Mouse (Mus musculus) heart, postnatal 14 days (tissue): Measurements from ENCODE around the gene Phactr3. TPM values are rescaled to one million over a fixed set of nuclear protein-coding genes. Genes with fewer than 3 reads are reported as not detected.
"Not testable (repeated sequence)": the region's sequence is repeated elsewhere in the genome, so short reads cannot be mapped to it uniquely, and the experiment has no call there.

Experiments
- DNase-seq, 2 experiments: peaks; one replicate each; pipeline ENCODE4 v3.0.0; 2021 to 2022
- intact Hi-C: fragments of 180-260 bp; cut with DNase I; formaldehyde crosslinking; loops from one replicate; pipeline ENCODE4 v1.15.1; 2025
- long read RNA-seq, 2 experiments: library from polyadenylated mRNA; stranded (forward); transcript quantifications; one replicate each; pipeline ENCODE4 v2.0.0; 2021
- total RNA-seq, 2 experiments: library from RNA; stranded (reverse); gene quantifications; 2 replicates each; pipeline ENCODE4 v1.2.3; 2021

Phactr3 gene
- total RNA-seq = 1 to 10 TPM; 1.2 to 1.4 TPM
- long read RNA-seq, experiment 1, partial matches to known transcripts = 1 of 2 reads
- long read RNA-seq, experiment 1, other reads (novel, unspliced or antisense) = 0 of 2 reads
- long read RNA-seq, experiment 2, partial matches to known transcripts = 2 of 2 reads
- long read RNA-seq, experiment 2, other reads (novel, unspliced or antisense) = 0 of 2 reads

DNA sequence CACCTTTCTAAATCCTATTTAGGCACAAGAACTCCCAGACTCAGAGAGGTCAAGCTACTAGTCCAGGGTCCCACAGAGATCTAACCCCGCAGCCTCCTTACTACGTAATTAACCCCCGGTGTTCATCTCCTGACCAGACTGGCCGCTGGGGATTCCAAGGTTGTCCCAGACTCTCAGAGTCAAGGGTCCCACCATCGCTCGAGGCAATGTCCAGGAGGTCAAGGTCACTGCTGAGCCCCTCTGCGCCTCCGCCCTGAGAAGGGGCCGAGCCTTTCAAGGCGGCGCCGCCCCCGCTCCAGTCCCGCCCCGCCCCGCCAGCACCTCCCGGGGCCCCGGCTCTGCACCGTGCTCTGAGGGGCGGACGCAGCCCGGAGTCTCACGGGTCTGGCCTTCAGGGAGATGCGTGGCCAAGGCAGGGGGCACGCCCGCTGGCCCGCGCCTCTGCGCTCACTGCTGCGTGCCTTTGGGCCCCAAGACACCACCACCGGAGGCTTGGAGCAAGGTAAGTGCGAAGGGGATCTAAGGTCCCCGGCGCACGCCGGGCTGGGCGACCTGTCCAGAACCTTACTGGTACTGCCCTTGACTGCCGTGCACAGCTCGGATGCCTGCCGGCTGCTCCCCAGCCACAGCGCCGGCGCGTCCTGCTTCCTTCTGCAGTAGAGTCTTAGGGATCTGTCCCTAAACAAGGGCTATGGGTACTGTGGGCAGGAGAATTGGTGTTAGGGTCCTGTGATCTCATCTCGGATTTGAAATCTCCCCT, at the start of gene Phactr3:
TSS of gene Phactr3 (plus strand) at position 175 of the 760 bp plus-strand sequence.
- intact Hi-C loops = no loop called here
- DNase-seq = no peak

- DNase-seq, intact Hi-C loops: not testable (repeated sequence)
These were observed 40.5 kb upstream of the Phactr3 start, which contains the start of gene Zfp931 for GRCm38 (mm10) chr2:178078166-178078717. TSS of gene Zfp931 (minus strand) at chr2:178078476.

GRCm38 (mm10) chr2:178089586-178089985, 29.2 kb upstream of the Phactr3 start:
- DNase-seq = no peak
- intact Hi-C loops = no loop called here

DNA sequence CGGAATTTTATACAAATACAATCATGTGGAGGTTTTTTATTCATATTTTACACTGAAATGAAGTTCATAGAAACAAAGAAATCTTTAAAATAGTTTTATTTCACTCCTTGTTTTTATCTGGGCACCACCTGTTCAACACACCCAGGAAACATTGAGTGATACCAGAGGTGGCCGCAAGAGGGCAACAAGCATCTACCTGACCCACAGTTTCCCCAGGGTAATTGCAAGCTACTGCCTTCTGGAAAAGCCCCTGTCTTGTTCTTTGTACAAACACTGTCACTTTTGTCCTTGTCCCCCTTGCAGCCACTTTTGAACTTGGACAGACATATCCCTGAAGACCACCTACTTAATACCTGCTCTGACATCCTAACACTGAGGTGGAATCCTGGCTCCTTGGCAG, 20.8 kb upstream of the Phactr3 start:
- intact Hi-C loops = loop anchor here (2.0 kb wide), 1 partner anchor 241 kb away; no protein-coding TSS in a partner anchor
- peak; percentile 26 to 48 for DNase-seq

GRCm38 (mm10) chr2:178101957-178102356, 16.8 kb upstream of the Phactr3 start:
- DNase-seq = peak; percentile 22 to 64
- intact Hi-C loops = no loop called here

- intact Hi-C loops = no loop called here
- DNase-seq = peak; percentile 37 to 53
These were observed 829 bp upstream of the Phactr3 start for GRCm38 (mm10) chr2:178117946-178118345.

DNA sequence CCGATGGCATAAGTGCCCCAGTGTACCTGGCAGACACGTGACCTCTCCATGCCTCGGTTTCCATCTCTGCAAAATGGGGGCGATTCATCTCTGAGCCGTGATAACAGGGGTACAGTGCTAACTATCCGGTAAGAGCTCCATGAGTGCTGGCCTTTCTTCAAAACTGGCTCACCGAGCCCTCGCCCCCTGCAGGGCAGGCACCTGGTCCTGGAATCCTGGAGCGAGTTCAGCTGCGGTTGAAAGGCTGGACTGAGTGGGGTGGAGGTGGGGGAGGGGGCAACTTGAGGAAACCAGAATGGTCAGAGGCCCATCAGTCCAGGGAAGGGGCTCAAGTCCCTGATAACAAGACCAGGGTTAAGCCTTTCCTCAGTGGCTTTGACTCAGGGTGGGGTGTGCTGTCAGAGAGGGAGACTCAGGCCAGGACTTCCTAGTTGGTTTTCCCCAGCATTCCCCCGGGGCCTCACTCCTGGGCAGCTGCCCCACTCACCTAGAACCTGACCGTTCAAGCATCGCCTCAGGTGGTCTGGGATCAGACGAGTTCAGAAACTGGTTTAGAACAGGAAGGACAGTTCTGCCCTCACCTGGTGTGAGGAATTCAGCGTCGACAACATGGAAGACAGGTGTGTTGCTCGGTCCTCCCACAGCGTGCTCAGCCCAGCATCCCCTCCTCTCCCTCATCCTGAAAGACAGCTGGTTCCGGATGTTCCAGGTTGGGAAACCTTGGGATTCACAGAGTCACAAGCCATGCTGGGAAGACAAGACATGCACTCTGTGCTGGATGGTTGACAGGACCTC, 983 bp downstream of the Phactr3 start:
- DNase-seq = no peak
- intact Hi-C loops = no loop called here

- intact Hi-C loops = no loop called here
- no peak for DNase-seq
These were observed 1.5 kb downstream of the Phactr3 start for GRCm38 (mm10) chr2:178120356-178120645.

GRCm38 (mm10) chr2:178120651-178121374, 2.0 kb downstream of the Phactr3 start:
- intact Hi-C loops = no loop called here
- DNase-seq = no peak

DNA sequence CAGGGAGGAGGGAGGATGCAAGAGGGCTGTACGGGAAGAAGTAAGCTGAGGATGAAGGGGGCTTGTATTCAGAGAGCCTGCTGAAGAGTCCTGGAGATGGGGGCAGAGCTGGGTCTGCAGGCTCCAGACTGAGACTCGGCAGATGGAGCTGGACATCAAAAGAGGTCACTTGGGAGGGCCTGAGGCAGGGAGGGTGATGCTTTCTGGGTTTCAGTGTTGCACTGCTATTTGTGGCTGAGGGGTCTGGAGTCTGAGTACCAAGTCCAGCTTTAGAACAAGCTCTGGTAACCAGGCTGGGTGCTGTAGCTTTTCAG, 2.6 kb downstream of the Phactr3 start:
- no peak for DNase-seq
- intact Hi-C loops = no loop called here

DNA sequence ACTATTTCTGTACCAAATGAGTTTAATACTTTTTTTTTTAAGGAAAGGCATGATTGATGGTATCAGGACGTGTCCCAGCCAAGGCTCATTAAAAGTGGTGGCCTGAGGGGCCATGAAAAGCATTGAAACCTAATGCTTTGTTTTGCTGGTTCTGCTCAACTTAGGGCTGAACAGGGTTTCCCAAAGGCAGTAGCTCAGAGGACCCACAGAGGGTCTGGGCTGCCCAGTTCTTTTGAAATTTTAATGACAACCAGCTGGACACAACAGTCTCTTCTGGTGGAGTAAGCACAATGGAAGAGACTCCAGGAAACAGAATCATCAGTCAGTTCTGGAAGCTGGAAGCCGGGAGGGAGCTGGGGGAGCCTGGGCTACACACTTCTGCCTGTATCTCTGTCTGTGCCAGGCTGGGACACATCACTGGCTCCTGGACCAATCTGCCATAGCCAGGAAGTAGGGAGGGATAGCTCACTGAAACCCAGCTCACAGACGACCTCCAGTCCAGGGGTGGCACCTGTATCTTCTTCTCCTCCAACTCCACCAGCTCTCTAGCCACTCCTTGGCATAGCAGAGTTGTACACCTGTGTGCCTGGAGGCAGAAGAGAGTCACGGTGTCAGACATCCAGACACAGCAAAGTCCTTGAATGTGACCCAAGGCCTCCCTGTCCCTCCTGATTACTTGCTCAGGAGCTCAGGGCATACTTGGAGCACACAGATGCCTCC, 3.3 kb downstream of the Phactr3 start:
- DNase-seq = no peak
- intact Hi-C loops = no loop called here

DNA sequence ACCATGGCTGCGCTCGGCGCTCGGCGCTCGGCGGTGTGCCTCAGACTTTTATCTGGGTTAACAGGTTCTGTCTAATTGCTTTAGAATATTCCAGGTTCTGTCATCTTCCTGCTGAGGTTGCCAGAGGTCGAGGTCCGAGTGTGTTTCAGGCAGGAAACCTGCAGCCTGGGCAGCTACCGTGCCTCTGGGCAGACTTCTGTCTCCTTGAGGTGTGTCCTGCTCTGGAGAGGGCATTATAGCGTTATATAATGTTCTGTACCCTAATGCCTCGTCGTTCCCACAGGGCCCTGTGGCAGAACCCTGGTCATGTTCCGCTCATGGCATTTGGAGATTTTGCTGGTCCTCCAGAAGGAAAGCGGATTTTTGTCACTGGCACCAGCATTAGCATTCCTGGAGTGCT, 4.7 kb downstream of the Phactr3 start:
- intact Hi-C loops = no loop called here
- DNase-seq = no peak

- intact Hi-C loops = no loop called here
- DNase-seq = no peak
These were observed 6.7 kb downstream of the Phactr3 start for GRCm38 (mm10) chr2:178125427-178125826.

DNA sequence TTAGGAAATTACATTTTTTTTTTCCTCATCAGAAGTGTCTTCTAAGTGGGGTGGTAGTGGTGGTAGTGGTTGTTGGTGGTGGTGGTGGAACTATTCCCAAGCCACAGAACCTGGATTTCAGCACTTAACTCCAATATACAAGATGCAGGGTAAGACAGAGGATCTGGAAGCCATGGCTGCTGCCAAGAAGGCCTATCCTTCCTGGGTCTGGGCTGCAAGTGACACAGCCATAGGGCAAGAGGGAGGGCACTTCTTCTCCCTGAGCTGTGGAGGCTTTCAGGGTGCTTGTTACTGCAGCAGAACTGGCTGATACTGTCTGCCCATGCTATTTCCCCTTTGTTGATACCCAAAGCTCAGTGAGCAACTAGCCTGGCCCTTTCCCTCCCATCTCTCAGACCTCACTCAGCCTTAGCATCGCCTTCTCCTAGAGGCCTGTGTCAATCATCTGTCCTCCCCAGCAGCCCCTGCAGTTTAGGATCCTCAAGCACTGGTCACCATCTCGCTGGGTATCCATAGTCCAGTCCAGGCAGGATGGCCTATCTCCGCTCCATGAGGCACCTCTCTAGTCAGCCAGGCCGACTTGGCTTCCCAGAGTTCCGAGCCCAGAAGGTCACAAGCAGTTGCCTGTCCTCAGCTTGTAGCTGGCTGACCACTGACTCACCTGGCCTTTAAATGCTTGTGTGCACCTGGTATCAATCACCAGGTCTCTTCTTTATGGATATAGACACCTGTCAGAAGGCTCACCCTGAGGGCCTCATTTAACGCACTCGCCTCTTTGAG, 7.5 kb downstream of the Phactr3 start:
- intact Hi-C loops = no loop called here
- no peak for DNase-seq

- intact Hi-C loops = no loop called here
- no peak for DNase-seq
These were observed 9.8 kb downstream of the Phactr3 start for GRCm38 (mm10) chr2:178128594-178128993.

DNA sequence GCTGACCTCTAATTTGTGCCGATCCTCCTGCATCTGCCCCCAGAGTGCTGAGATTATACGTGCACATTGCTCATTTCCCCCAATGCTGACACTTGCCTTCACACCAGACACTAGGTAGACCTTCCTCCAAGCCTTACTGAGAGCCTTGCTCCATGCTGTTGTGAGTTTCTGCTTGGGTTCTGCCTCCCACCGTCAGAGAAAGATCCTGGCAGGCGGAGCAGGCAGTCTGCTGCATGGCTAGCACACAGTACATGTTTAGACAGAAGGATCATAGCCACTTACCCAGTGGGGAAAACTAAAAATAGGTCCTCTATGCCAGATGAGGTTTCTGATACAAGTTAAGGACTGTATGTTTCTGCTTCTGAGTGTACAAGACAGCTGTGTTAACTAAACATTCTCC, 10.4 kb downstream of the Phactr3 start:
- intact Hi-C loops = no loop called here
- DNase-seq = no peak

DNA sequence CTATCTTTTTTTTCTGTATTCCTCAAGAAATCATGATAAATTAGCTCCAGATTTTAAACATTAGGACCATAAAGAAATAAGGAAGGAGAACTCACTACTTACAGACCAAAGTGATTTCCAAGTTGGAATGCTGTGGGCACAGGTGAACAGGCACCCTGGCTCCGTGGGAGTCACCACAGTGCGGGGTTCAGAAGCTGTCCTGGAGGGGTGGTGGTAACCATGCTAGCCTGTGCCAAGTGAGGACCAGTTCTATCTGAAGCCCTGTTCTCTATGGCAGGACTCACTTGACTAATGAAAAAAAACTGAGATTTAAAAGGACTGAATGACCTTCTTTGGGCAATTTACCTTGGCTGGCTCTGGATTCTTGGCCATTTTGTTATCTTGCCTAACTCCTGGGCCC, 10.9 kb downstream of the Phactr3 start:
- DNase-seq = no peak

GRCm38 (mm10) chr2:178130536-178130935, 11.8 kb downstream of the Phactr3 start:
- intact Hi-C loops = no loop called here
- no peak for DNase-seq

More for the DNA sequence above, 10.9 kb downstream of the Phactr3 start:
- intact Hi-C loops = no loop called here

- DNase-seq = no peak
- intact Hi-C loops = no loop called here
These were observed 12.2 kb downstream of the Phactr3 start for GRCm38 (mm10) chr2:178131011-178131410.
